Comparison of ENCODE assay signal across 8 mouse cellular contexts in genomic region chr1:87174006-87174955, GRCm38 (mm10). TPM values are rescaled to one million over a fixed set of nuclear protein-coding genes. Genes with fewer than 3 reads are reported as not detected.
DNase-seq lines count a peak whose midpoint lies in the region; ATAC-seq and TF ChIP-seq lines count a peak whose summit lies in the region.

No protein-coding gene starts in this region.

- H3K27ac ChIP-seq in forebrain, embryonic 13.5 days, result no peak overlapping the region
- no peak overlapping the region for H3K27ac ChIP-seq in lung, postnatal 0 days (ENCODE audit: low read length)

- H3K9me3 ChIP-seq in forebrain, embryonic 13.5 days (replicated peaks), result no peaks in the 10 kb centered on the region
- H3K9me3 ChIP-seq in lung, postnatal 0 days (ENCODE audit: low read length), result no peaks in the 10 kb centered on the region

- intact Hi-C loops in heart, postnatal 14 days (cut with DNase I), result loop anchor here (1.0 to 5.0 kb wide), 2 partner anchors 11 to 118 kb away; no protein-coding TSS in a partner anchor

- no peak overlapping the region for H3K4me3 ChIP-seq in forebrain, embryonic 13.5 days
- H3K4me3 ChIP-seq in lung, postnatal 0 days (ENCODE audit: low read depth, low read length), result no peak overlapping the region

- TF ChIP-seq CTCF in lung, postnatal 0 days (IDR thresholded peaks at IDR 0.05), result peak; percentile 80

- no peaks in the 10 kb centered on the region for H3K36me3 ChIP-seq in forebrain, embryonic 13.5 days (ENCODE audit: poor library complexity, severe bottlenecking)
- no peaks in the 10 kb centered on the region for H3K36me3 ChIP-seq in lung, postnatal 0 days (ENCODE audit: insufficient read depth, low read length)

- H3K9ac ChIP-seq in forebrain, embryonic 13.5 days, result 0 out of 2 replicates have a peak overlapping the region, but pooled peaks have one; percentile 21
- H3K9ac ChIP-seq in lung, postnatal 0 days (replicated peaks; ENCODE audit: low read depth), result no peak overlapping the region

- peak; percentile 70 for DNase-seq in CD4-positive, CD25-positive, alpha-beta regulatory T cell, adult 2 months (ENCODE audit: low read depth, low spot score)
- peak; percentile 47 for DNase-seq in c-Kit-positive CD71-negative TER-119-negative erythroid progenitor cells, embryonic 14.5 days (ENCODE audit: low read depth)
- DNase-seq in heart, postnatal 14 days, result peak; percentile 71 to 75
- peak; percentile 74 to 77 for DNase-seq in layer of hippocampus, postnatal 10 days (ENCODE audit: low spot score in 2 of 2)
- peak; percentile 72 for DNase-seq in lung, postnatal 0 days (ENCODE audit: low spot score)
- peak; percentile 38 for DNase-seq in skeletal muscle tissue, adult 2 months (ENCODE audit: low read depth, low spot score)

- H3K4me1 ChIP-seq in forebrain, embryonic 13.5 days, result peaks cover 37% of the 10 kb centered on the region
- no peaks in the 10 kb centered on the region for H3K4me1 ChIP-seq in lung, postnatal 0 days (ENCODE audit: insufficient read depth, low read depth, low read length)

- ATAC-seq in CD4-positive, CD25-positive, alpha-beta regulatory T cell, adult 4 months, result no peak
- no peak for ATAC-seq in forebrain, embryonic 13.5 days
- peak; percentile 60 for ATAC-seq in lung, postnatal 0 days

- no peak for TF ChIP-seq EP300 in lung, postnatal 0 days (IDR thresholded peaks at IDR 0.05)

- peaks cover 19% of the 10 kb centered on the region; the same call in 1 of the 2 replicates for H3K27me3 ChIP-seq in forebrain, embryonic 13.5 days
- peaks cover 13% of the 10 kb centered on the region for H3K27me3 ChIP-seq in lung, postnatal 0 days (replicated peaks; ENCODE audit: insufficient read depth, low read length)

- H3K4me2 ChIP-seq in forebrain, embryonic 13.5 days, result no peak overlapping the region
- H3K4me2 ChIP-seq in lung, postnatal 0 days (replicated peaks; ENCODE audit: low read depth, low read length), result no peak overlapping the region

- WGBS in forebrain, embryonic 13.5 days, result 27% methylated on average over 28 of the region's 28 CpGs
- WGBS in lung, postnatal 0 days, result 25% methylated on average over 28 of the region's 28 CpGs

RNA-seq across cellular contexts. Expression of gene Prss56, which starts 8.8 kb away (rescaled TPM):
- polyA plus RNA-seq in CD4-positive, CD25-positive, alpha-beta regulatory T cell, adult 4 months (2017; shearing (Covaris generic)), result not detected
- polyA plus RNA-seq in forebrain, embryonic 13.5 days (2015; fragmentation: Nextera tagmentation; extraction: Ambion mirVana), result 0.17 TPM in 1 of 2 replicates, not detected in the other
- total RNA-seq in heart, postnatal 14 days (2021), result not detected
- under 1 TPM in 1 of 2 experiments, not detected in 1; 0.32 TPM for total RNA-seq in layer of hippocampus, postnatal 10 days (2021)
- polyA plus RNA-seq in lung, postnatal 0 days (2015; fragmentation: Nextera tagmentation; extraction: Ambion mirVana), result not detected in 2 replicates

RNA-seq across cellular contexts. Expression of gene Chrnd, which starts 16.1 kb away (rescaled TPM):
- polyA plus RNA-seq in CD4-positive, CD25-positive, alpha-beta regulatory T cell, adult 4 months (2017; shearing (Covaris generic)), result not detected
- polyA plus RNA-seq in forebrain, embryonic 13.5 days (2015; fragmentation: Nextera tagmentation; extraction: Ambion mirVana), result not detected in 2 replicates
- not detected for total RNA-seq in heart, postnatal 14 days (2021)
- not detected for total RNA-seq in layer of hippocampus, postnatal 10 days (2021)
- polyA plus RNA-seq in lung, postnatal 0 days (2015; fragmentation: Nextera tagmentation; extraction: Ambion mirVana), result not detected in 2 replicates

RNA-seq across cellular contexts. Expression of gene Ecel1, which starts 18.0 kb away (rescaled TPM):
- polyA plus RNA-seq in CD4-positive, CD25-positive, alpha-beta regulatory T cell, adult 4 months (2017; shearing (Covaris generic)), result under 1 TPM; 0.51 to 0.54 TPM
- polyA plus RNA-seq in forebrain, embryonic 13.5 days (2015; fragmentation: Nextera tagmentation; extraction: Ambion mirVana), result 20.0 and 20.2 TPM in 2 replicates
- not detected for total RNA-seq in heart, postnatal 14 days (2021)
- total RNA-seq in layer of hippocampus, postnatal 10 days (2021), result 1 to 10 TPM; 4.1 to 4.5 TPM
- polyA plus RNA-seq in lung, postnatal 0 days (2015; fragmentation: Nextera tagmentation; extraction: Ambion mirVana), result 0.17 and 0.39 TPM in 2 replicates

RNA-seq across cellular contexts. Expression of gene Chrng, which starts 30.2 kb away (rescaled TPM):
- polyA plus RNA-seq in CD4-positive, CD25-positive, alpha-beta regulatory T cell, adult 4 months (2017; shearing (Covaris generic)), result under 1 TPM in 1 of 2 experiments, not detected in 1; 0.30 TPM
- not detected in 2 replicates for polyA plus RNA-seq in forebrain, embryonic 13.5 days (2015; fragmentation: Nextera tagmentation; extraction: Ambion mirVana)
- total RNA-seq in heart, postnatal 14 days (2021), result not detected
- total RNA-seq in layer of hippocampus, postnatal 10 days (2021), result not detected
- 0.04 TPM in 1 of 2 replicates, not detected in the other for polyA plus RNA-seq in lung, postnatal 0 days (2015; fragmentation: Nextera tagmentation; extraction: Ambion mirVana)

RNA-seq across cellular contexts. Expression of gene Eif4e2, which starts 39.4 kb away (rescaled TPM):
- polyA plus RNA-seq in CD4-positive, CD25-positive, alpha-beta regulatory T cell, adult 4 months (2017; shearing (Covaris generic)), result 100 to 1,000 TPM; 101 to 133 TPM
- polyA plus RNA-seq in forebrain, embryonic 13.5 days (2015; fragmentation: Nextera tagmentation; extraction: Ambion mirVana), result 103 and 108 TPM in 2 replicates
- 10 to 100 TPM; 53.8 to 57.2 TPM for total RNA-seq in heart, postnatal 14 days (2021)
- 10 to 100 TPM; 81.5 to 82.8 TPM for total RNA-seq in layer of hippocampus, postnatal 10 days (2021)
- 110 and 118 TPM in 2 replicates for polyA plus RNA-seq in lung, postnatal 0 days (2015; fragmentation: Nextera tagmentation; extraction: Ambion mirVana)

Comparison
In these comparisons a context has a peak if more than half of its experiments do, and no peak if none do; other contexts are left out.
1. RNA of gene Ecel1, which starts 18.0 kb away (polyA plus RNA-seq): 20.0 to 20.2 TPM in forebrain, embryonic 13.5 days; 0.51 to 0.54 TPM in CD4-positive, CD25-positive, alpha-beta regulatory T cell, adult 4 months and 0.17 to 0.39 TPM in lung, postnatal 0 days; every median in the first group is over 10 times any median in the second.
2. Peak in every context shown above with its lines, with median percentiles within 50 percentile points of each other: DNase-seq.